Mouse (Mus musculus) cerebellum, adult 9-10 months (tissue): ENCODE results near the gene Gm8879.
"Not testable (repeated sequence)": the region's sequence is repeated elsewhere in the genome, so short reads cannot be mapped to it uniquely, and the experiment has no call there.

ENCODE experiments used
- DNase-seq: peaks from one replicate; pipeline ENCODE4 v3.0.0; 2022

The Gm8879 gene

GRCm38 (mm10) chr5:11127334-11127733, at the start of gene Gm8879:
TSS of gene Gm8879 (plus strand) at chr5:11127634.
- DNase-seq: not testable (repeated sequence)

- not testable (repeated sequence) for DNase-seq
These were observed 10.6 kb downstream of the Gm8879 start for GRCm38 (mm10) chr5:11138031-11138430.
